Mouse (Mus musculus): ENCODE data around the gene Psrc1.

GRCm38 (mm10) chr3:108368721-108369120 is 14.9 kb upstream of the Psrc1 start:
- TF ChIP-seq CTCF (IDR thresholded peaks at IDR 0.05; ENCODE audit: low read depth) (no peak), EP300 (IDR thresholded peaks at IDR 0.05; ENCODE audit: low read depth) (no peak)
